Mouse (Mus musculus): ENCODE results near the gene Stradb. TPM values are rescaled to one million over a fixed set of nuclear protein-coding genes. Genes with fewer than 3 reads are reported as not detected.

Gene Stradb
- polyA plus RNA-seq, 1 experiment from 2014 or later: 30.7 TPM

Other genes with a start within 250 kb of the Stradb start
- gene Casp8, start 178.1 kb upstream of the Stradb start, polyA plus RNA-seq (2015; fragmentation: Nextera tagmentation; extraction: Ambion mirVana): 31.2 and 35.5 TPM in 2 replicates
- gene Trak2, start 92 bp upstream of the Stradb start, polyA plus RNA-seq (2015; fragmentation: Nextera tagmentation; extraction: Ambion mirVana): 11.3 and 12.2 TPM in 2 replicates
- gene C2cd6, start 121.4 kb downstream of the Stradb start, polyA plus RNA-seq (2015; fragmentation: Nextera tagmentation; extraction: Ambion mirVana): not detected in 2 replicates
- gene Tmem237, start 146.9 kb downstream of the Stradb start, polyA plus RNA-seq (2015; fragmentation: Nextera tagmentation; extraction: Ambion mirVana): 36.7 and 37.3 TPM in 2 replicates
- gene Mpp4, start 189.9 kb downstream of the Stradb start, polyA plus RNA-seq (2015; fragmentation: Nextera tagmentation; extraction: Ambion mirVana): 0.38 and 0.48 TPM in 2 replicates